Mouse (Mus musculus): ENCODE data around the gene Olfr836. TPM values are rescaled to one million over a fixed set of nuclear protein-coding genes. Genes with fewer than 3 reads are reported as not detected.
"Not testable (repeated sequence)": the region's sequence is repeated elsewhere in the genome, so short reads cannot be mapped to it uniquely, and the experiment has no call there.

The Olfr836 gene
- total RNA-seq (2015): not detected in 2 replicates
- not detected in 2 replicates for total RNA-seq (2017)

GRCm38 (mm10) chr9:19120082-19120481 is at the start of gene Olfr836:
Gene Olfr836 (plus strand): TSS chr9:19120382.
- no peak for ATAC-seq (replicated peaks; ENCODE audit: poor library complexity)

GRCm38 (mm10) chr9:19084986-19085385 is 35.2 kb upstream of the Olfr836 start:
- ATAC-seq (replicated peaks; ENCODE audit: poor library complexity): no peak

- ATAC-seq (replicated peaks; ENCODE audit: poor library complexity): not testable (repeated sequence)
Observed at GRCm38 (mm10) chr9:19092889-19093753, 27.1 kb upstream of the Olfr836 start.

GRCm38 (mm10) chr9:19097286-19097685 is 22.9 kb upstream of the Olfr836 start:
- ATAC-seq (replicated peaks; ENCODE audit: poor library complexity): no peak

GRCm38 (mm10) chr9:19136017-19136416 is 15.8 kb downstream of the Olfr836 start, which contains the start of gene Olfr837:
Gene Olfr837 (plus strand): TSS chr9:19136317.
- no peak for ATAC-seq (replicated peaks; ENCODE audit: poor library complexity)

Other genes with a start within 250 kb of the Olfr836 start
- gene Olfr830, start 245.7 kb upstream of the Olfr836 start, total RNA-seq (2015): not detected in 2 replicates
- not detected in 2 replicates for gene Olfr830, start 245.7 kb upstream of the Olfr836 start, total RNA-seq (2017)
- gene Olfr832, start 183.3 kb upstream of the Olfr836 start, total RNA-seq (2015): not detected in 2 replicates
- not detected in 2 replicates for gene Olfr832, start 183.3 kb upstream of the Olfr836 start, total RNA-seq (2017)
- not detected in 2 replicates for gene Olfr834, start 132.4 kb upstream of the Olfr836 start, total RNA-seq (2015)
- not detected in 2 replicates for gene Olfr834, start 132.4 kb upstream of the Olfr836 start, total RNA-seq (2017)
- not detected in 2 replicates for gene Olfr835, start 87.6 kb upstream of the Olfr836 start, total RNA-seq (2015)
- gene Olfr835, start 87.6 kb upstream of the Olfr836 start, total RNA-seq (2017): not detected in 2 replicates
- not detected in 2 replicates for gene Olfr837, start 15.9 kb downstream of the Olfr836 start, total RNA-seq (2015)
- gene Olfr837, start 15.9 kb downstream of the Olfr836 start, total RNA-seq (2017): not detected in 2 replicates
- not detected in 2 replicates for gene Olfr839-ps1, start 56.9 kb downstream of the Olfr836 start, total RNA-seq (2015)
- gene Olfr839-ps1, start 56.9 kb downstream of the Olfr836 start, total RNA-seq (2017): not detected in 2 replicates
- not detected in 2 replicates for gene Olfr843, start 131.6 kb downstream of the Olfr836 start, total RNA-seq (2015)
- gene Olfr843, start 131.6 kb downstream of the Olfr836 start, total RNA-seq (2017): not detected in 2 replicates
- gene Olfr844, start 196.0 kb downstream of the Olfr836 start, total RNA-seq (2015): not detected in 2 replicates
- gene Olfr844, start 196.0 kb downstream of the Olfr836 start, total RNA-seq (2017): not detected in 2 replicates
- not detected in 2 replicates for gene Olfr845, start 216.1 kb downstream of the Olfr836 start, total RNA-seq (2015)
- gene Olfr845, start 216.1 kb downstream of the Olfr836 start, total RNA-seq (2017): not detected in 2 replicates
- not detected in 2 replicates for gene Olfr846, start 243.6 kb downstream of the Olfr836 start, total RNA-seq (2015)
- gene Olfr846, start 243.6 kb downstream of the Olfr836 start, total RNA-seq (2017): not detected in 2 replicates